Mouse (Mus musculus) midbrain, embryonic 15.5 days (tissue): ENCODE measurements around the gene Uqcrc2. TPM values are rescaled to one million over a fixed set of nuclear protein-coding genes. Genes with fewer than 3 reads are reported as not detected.

Experiments used
- ATAC-seq: fragments of 200-750 bp; cut with Nextera tagmentation; replicated peaks from 2 replicates; pipeline ENCODE4 v1.8.0; 2017; ENCODE audit warnings: moderate TSS enrichment
- H3K27ac ChIP-seq: fragments of 300-500 bp; sonication (generic); 2 replicates; pipeline ENCODE4 v1.5.1; 2015; ENCODE audit warnings: mild to moderate bottlenecking, inconsistent platforms
- H3K27me3 ChIP-seq: fragments of 300-500 bp; sonication (generic); replicated peaks from 2 replicates; pipeline ENCODE4 v1.6.1; 2015; ENCODE audit warnings: inconsistent platforms
- H3K36me3 ChIP-seq: fragments of 300-500 bp; sonication (generic); replicated peaks from 2 replicates; pipeline ENCODE4 v1.6.1; 2015; ENCODE audit warnings: inconsistent platforms
- H3K4me1 ChIP-seq: fragments of 300-500 bp; sonication (generic); 2 replicates; pipeline ENCODE4 v1.6.1; 2015; ENCODE audit warnings: inconsistent platforms
- H3K4me2 ChIP-seq: fragments of 300-500 bp; sonication (generic); 2 replicates; pipeline ENCODE4 v1.6.1; 2015; ENCODE audit warnings: inconsistent platforms, mild to moderate bottlenecking, moderate library complexity
- H3K4me3 ChIP-seq: fragments of 300-500 bp; sonication (generic); 2 replicates; pipeline ENCODE4 v1.5.1; 2015; ENCODE audit warnings: mild to moderate bottlenecking, inconsistent platforms
- H3K9ac ChIP-seq: fragments of 300-500 bp; sonication (generic); 2 replicates; pipeline ENCODE4 v1.6.1; 2015; ENCODE audit warnings: mild to moderate bottlenecking, inconsistent platforms
- H3K9me3 ChIP-seq: fragments of 300-500 bp; sonication (generic); 2 replicates; pipeline ENCODE4 v1.6.1; 2016; ENCODE audit warnings: inconsistent platforms
- WGBS: fragments of 180-500 bp; shearing (Covaris S2); methylation state at CpG from one replicate; pipeline ENCODE4 v1.1.7; 2015; ENCODE audit warnings: mixed read lengths; 5-methylcytosine and 5-hydroxymethylcytosine counted together
- polyA plus RNA-seq: library from polyadenylated mRNA; unstranded; fragments of >200 nt; fragmentation: Nextera tagmentation; extraction: Ambion mirVana; gene quantifications from 2 replicates; pipeline ENCODE4 v1.2.1, GENCODE M21; 2015

The Uqcrc2 gene
- polyA plus RNA-seq, 1 experiment from 2014 or later = 204 TPM

DNA sequence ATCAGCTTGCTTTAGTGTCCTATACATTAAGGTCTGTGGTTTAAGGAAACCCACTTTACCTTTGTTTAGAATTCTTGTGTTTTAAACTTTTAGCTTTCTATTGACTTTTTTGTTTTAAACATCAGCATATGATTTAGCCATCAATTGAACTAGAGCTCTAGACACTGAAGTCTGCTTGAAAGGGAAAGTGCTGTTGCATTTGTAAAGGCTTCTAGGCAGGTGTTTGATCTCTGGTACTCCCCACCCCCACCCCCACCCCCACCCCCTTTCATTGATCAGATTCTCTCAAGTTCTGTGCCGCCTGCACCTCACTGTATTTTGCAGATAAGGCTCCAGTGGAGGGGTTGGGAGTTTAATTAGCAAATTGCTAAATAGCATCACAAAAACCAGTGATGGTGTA is 60.7 kb downstream of the Uqcrc2 start:
- H3K36me3 ChIP-seq = no peaks in the 10 kb centered on the region
- H3K27me3 ChIP-seq = no peaks in the 10 kb centered on the region
- ATAC-seq = no peak
- H3K4me1 ChIP-seq = 0 out of 2 replicates have a peak, but pooled peaks cover 3% of the 10 kb centered on the region
- H3K4me2 ChIP-seq = no peak overlapping the region
- no peak overlapping the region for H3K9ac ChIP-seq
- H3K27ac ChIP-seq = no peak overlapping the region
- 52% methylated on average over 1 of the region's 1 CpGs for WGBS
- no peak overlapping the region for H3K4me3 ChIP-seq
- no peaks in the 10 kb centered on the region for H3K9me3 ChIP-seq

DNA sequence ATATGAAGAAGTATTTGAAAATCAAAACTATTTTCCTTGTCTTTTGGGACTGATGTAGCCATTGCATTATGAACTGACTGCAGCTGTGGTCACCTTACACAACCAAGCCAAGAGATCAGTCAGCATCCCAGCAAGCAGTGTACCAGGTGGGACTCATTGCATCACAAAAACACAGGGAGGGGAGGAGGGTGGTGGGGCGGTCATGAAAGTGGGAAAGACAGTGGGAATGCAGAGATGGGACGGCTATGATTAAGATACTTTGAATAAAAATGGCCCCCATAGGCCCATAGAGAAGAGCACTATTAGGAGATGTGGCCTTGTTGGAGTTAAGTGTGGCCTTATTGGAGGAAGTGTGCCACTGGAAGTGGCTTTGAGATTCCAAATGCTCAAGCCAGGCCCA is 61.4 kb downstream of the Uqcrc2 start:
- no peaks in the 10 kb centered on the region for H3K36me3 ChIP-seq
- 98% methylated on average over 2 of the region's 2 CpGs for WGBS
- no peak overlapping the region for H3K4me3 ChIP-seq
- no peak overlapping the region for H3K27ac ChIP-seq
- H3K9me3 ChIP-seq = no peaks in the 10 kb centered on the region
- no peaks in the 10 kb centered on the region for H3K27me3 ChIP-seq
- ATAC-seq = no peak
- H3K9ac ChIP-seq = no peak overlapping the region
- H3K4me2 ChIP-seq = no peak overlapping the region
- H3K4me1 ChIP-seq = 0 out of 2 replicates have a peak, but pooled peaks cover 3% of the 10 kb centered on the region

DNA sequence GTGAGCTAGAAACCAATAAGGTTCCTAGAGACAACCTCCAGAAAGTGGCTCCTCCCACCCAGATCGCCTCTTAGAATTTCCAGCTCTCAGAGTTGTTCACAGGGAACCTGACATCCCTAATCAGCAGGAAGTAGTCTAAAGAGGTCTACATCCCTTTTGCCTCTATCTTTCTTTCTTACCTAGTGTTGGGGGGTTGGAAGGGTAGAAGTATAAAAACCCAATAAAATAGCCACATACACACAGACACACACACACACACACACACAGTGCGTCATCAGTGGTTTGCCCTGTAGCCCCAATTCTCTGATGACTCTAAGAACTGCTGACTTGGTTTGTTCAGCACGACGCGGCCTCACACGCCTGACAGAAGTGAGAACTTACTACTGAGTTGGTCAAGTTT is 64.6 kb downstream of the Uqcrc2 start:
- Histone ChIP-seq H3K36me3 (no peaks in the 10 kb centered on the region), H3K4me3 (no peak overlapping the region), H3K9me3 (no peaks in the 10 kb centered on the region), H3K4me2 (no peak overlapping the region), H3K27me3 (no peaks in the 10 kb centered on the region), H3K9ac (no peak overlapping the region), H3K4me1 (0 out of 2 replicates have a peak, but pooled peaks cover 3% of the 10 kb centered on the region), H3K27ac (no peak overlapping the region)
- no peak for ATAC-seq
- 92% methylated on average over 6 of the region's 6 CpGs for WGBS

DNA sequence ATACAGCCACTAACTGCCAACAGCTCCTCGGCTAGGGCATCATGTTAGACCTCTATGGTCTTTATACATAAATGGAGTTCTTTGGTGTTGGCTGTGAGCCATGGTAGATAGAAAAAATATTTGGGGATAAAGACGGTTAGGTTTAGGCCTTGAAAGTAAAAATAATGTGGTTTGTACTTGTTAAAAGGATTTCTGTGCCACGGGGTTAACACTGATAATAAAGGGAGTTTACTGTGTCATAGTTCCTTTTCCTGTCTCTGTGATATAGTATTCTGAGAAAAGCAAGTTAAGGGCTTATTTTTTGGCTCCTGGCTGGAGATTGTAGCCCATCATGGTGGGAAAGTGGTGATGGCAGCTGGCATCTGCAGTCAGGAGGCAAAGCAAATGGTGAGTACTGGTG is 68.9 kb downstream of the Uqcrc2 start:
- 81% methylated on average over 3 of the region's 3 CpGs for WGBS

More for the DNA sequence above, 68.9 kb downstream of the Uqcrc2 start:
- H3K9ac ChIP-seq = no peak overlapping the region
- H3K4me1 ChIP-seq = no peaks in the 10 kb centered on the region
- H3K4me3 ChIP-seq = no peak overlapping the region
- H3K9me3 ChIP-seq = no peaks in the 10 kb centered on the region
- H3K27me3 ChIP-seq = no peaks in the 10 kb centered on the region
- ATAC-seq = no peak
- H3K4me2 ChIP-seq = no peak overlapping the region
- no peak overlapping the region for H3K27ac ChIP-seq
- no peaks in the 10 kb centered on the region for H3K36me3 ChIP-seq

Other genes starting within 250 kb of the Uqcrc2 start
- not detected in 2 replicates for gene Abca16, start 225.5 kb upstream of the Uqcrc2 start, polyA plus RNA-seq
- gene Pdzd9, start 35.2 kb downstream of the Uqcrc2 start, polyA plus RNA-seq = 0.34 and 0.54 TPM in 2 replicates
- gene Mosmo, start 42.4 kb downstream of the Uqcrc2 start, polyA plus RNA-seq = 12.3 and 14.9 TPM in 2 replicates
- gene Vwa3a, start 104.1 kb downstream of the Uqcrc2 start, polyA plus RNA-seq = 1.8 and 2.1 TPM in 2 replicates
- 0.17 and 0.22 TPM in 2 replicates for gene Gm5737, start 177.2 kb downstream of the Uqcrc2 start, polyA plus RNA-seq
- 33.6 and 40.1 TPM in 2 replicates for gene Eef2k, start 207.7 kb downstream of the Uqcrc2 start, polyA plus RNA-seq